Mouse (Mus musculus) heart, embryonic 16.5 days (tissue): ENCODE measurements around the gene Mterf2. TPM values are rescaled to one million over a fixed set of nuclear protein-coding genes. Genes with fewer than 3 reads are reported as not detected.

Experiments used
- ATAC-seq: fragments of 200-750 bp; cut with Nextera tagmentation; replicated peaks from 2 replicates; pipeline ENCODE4 v1.8.0; 2017; ENCODE audit warnings: moderate number of reproducible peaks; ENCODE audit not compliant: insufficient read depth, low FRiP score; ENCODE audit errors: extremely low read depth
- H3K27ac ChIP-seq: fragments of 300-500 bp; sonication (generic); 2 replicates; pipeline ENCODE4 v1.5.1; 2014; ENCODE audit warnings: mild to moderate bottlenecking, low read length, control low read depth, moderate library complexity
- H3K27me3 ChIP-seq: fragments of 300-500 bp; sonication (generic); 2 replicates; pipeline ENCODE4 v1.6.1; 2014; ENCODE audit warnings: low read length, mixed read lengths; ENCODE audit not compliant: control insufficient read depth, insufficient read depth
- H3K36me3 ChIP-seq: fragments of 300-500 bp; sonication (generic); 2 replicates; pipeline ENCODE4 v1.6.1; 2014; ENCODE audit not compliant: control insufficient read depth, insufficient read depth
- H3K4me1 ChIP-seq: fragments of 300-500 bp; sonication (generic); 2 replicates; pipeline ENCODE4 v1.6.1; 2014; ENCODE audit warnings: low read length, mixed read lengths; ENCODE audit not compliant: control insufficient read depth, insufficient read depth
- H3K4me2 ChIP-seq: fragments of 300-500 bp; sonication (generic); 2 replicates; pipeline ENCODE4 v1.6.1; 2014; ENCODE audit warnings: low read depth, mild to moderate bottlenecking, control low read depth, low read length
- H3K4me3 ChIP-seq: fragments of 300-500 bp; sonication (generic); 2 replicates; pipeline ENCODE4 v1.5.1; 2014; ENCODE audit warnings: mild to moderate bottlenecking, control low read depth, low read length
- H3K9ac ChIP-seq: fragments of 300-500 bp; sonication (generic); 2 replicates; pipeline ENCODE4 v1.6.1; 2014; ENCODE audit warnings: low read length, control low read depth
- H3K9me3 ChIP-seq: fragments of 300-500 bp; sonication (generic); replicated peaks from 2 replicates; pipeline ENCODE4 v1.6.1; 2016; ENCODE audit warnings: low read length; ENCODE audit not compliant: control insufficient read depth
- WGBS: fragments of 180-500 bp; shearing (Covaris S2); extraction: QIAGEN DNeasy Blood & Tissue Kit; methylation state at CpG from one replicate; pipeline ENCODE4 v1.1.7; 2014; 5-methylcytosine and 5-hydroxymethylcytosine counted together
- polyA plus RNA-seq: library from polyadenylated mRNA; unstranded; fragments of >200 nt; fragmentation: Nextera tagmentation; extraction: Ambion mirVana; gene quantifications from 2 replicates; pipeline ENCODE4 v1.2.1, GENCODE M21; 2015

The Mterf2 gene
- polyA plus RNA-seq, result 13.6 and 15.0 TPM in 2 replicates

DNA sequence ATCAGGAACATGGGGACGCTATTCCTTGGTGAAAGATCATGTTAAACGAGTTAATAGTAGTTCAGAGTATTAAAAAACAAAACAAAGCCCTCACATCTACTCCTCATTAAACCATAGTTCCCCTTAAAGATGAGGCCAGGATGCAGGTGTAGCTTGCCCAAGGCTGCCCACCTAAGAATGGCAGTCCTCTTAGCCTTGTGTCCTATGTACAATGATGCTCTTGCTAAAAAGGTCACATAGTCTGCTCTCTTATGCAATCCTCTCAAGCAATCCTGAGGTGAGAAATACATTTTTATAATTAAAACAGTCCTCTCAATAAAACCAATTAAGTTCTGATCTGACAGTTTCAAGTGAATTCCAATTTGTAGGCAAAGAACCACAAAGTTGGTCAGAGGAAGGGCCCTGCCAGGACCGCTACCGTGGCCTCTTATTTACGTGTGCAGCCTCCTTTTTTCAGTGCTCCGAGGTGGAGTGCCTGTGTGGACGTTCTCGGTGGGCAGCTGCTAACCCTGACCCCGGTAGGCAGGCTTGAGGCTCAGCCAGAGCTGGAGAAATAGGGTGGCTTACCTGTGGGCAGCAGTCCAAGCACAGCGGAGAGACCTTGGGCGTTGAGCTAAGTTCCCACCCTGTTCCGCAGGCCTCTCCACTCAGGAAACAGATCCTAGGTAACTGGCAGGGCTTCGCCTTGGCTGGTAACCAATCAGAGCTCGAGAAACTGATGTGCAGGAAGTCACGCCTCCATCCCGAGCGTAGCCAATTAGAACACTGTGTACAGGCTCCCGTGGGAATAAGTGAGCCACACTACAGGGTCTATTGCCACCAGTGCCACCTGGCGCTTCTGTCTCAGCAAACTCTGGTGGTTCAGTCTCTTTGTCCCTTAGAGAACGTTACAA lies at the start of gene Mterf2:
TSS of gene Mterf2 (minus strand) at position 633 of the 893 bp plus-strand sequence.
- Histone ChIP-seq H3K4me2 (peak within 1 kb of the TSS; percentile 66), H3K4me1 (peaks cover 9% of the 10 kb centered on the region), H3K36me3 (peaks cover 5% of the 10 kb centered on the region; the same call in 1 of the 2 replicates), H3K4me3 (peak within 1 kb of the TSS; percentile 65), H3K9me3 (no peaks in the 10 kb centered on the region), H3K27ac (0 out of 2 replicates have a peak within 1 kb of the TSS, but pooled peaks have one; percentile 21), H3K9ac (peak within 1 kb of the TSS; percentile 71), H3K27me3 (no peaks in the 10 kb centered on the region)
- peak; percentile 100 for ATAC-seq
- 7% methylated on average over 20 of the region's 20 CpGs for WGBS

DNA sequence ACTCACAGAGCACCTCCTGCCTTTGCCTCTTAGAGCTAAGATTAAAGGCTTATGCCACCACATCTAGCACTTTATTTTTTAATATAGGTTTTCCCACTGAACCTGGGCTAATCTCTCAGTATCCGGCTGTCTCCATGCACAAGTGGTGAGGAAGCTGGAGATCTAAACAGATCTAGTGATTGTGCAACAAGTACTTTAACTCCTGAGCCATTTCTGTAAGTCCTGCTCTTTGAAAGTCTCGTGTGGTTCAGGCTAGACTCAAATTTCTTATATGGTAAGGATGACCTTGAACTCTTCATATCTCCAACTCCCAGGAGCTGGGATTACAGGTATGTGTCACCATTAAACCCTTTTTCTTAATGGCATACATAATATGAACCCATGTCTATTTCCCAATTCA lies 48.8 kb upstream of the Mterf2 start:
- no peak for ATAC-seq
- Histone ChIP-seq H3K9ac (no peak overlapping the region), H3K4me1 (no peaks in the 10 kb centered on the region), H3K36me3 (no peaks in the 10 kb centered on the region), H3K27me3 (no peaks in the 10 kb centered on the region), H3K4me3 (no peak overlapping the region), H3K9me3 (no peaks in the 10 kb centered on the region), H3K4me2 (no peak overlapping the region), H3K27ac (no peak overlapping the region)
- 57% methylated on average over 2 of the region's 2 CpGs for WGBS

DNA sequence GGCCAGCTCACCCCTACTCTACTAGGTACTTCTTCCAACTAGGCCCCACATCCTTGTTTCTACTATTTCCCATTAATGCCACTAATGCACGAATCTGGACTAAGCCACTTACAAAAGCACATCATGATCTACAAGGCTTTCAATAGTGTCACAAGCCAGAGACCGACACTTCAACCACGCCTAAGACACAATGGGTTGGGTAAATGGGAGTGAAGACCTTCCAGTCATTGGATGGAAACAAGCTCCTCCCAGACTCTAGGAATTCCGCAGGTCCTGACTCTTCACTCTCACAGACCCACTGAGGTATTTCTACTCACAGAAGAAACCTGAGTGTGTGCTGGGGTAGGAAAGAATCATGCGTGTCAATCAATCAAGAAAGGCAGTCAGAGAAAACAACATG lies 37.5 kb upstream of the Mterf2 start:
- Histone ChIP-seq H3K4me3 (no peak overlapping the region), H3K27me3 (no peaks in the 10 kb centered on the region), H3K4me1 (peaks cover 7% of the 10 kb centered on the region; the same call in 1 of the 2 replicates), H3K9ac (no peak overlapping the region), H3K9me3 (no peaks in the 10 kb centered on the region), H3K27ac (no peak overlapping the region), H3K36me3 (no peaks in the 10 kb centered on the region), H3K4me2 (no peak overlapping the region)
- 82% methylated on average over 5 of the region's 5 CpGs for WGBS
- no peak for ATAC-seq

DNA sequence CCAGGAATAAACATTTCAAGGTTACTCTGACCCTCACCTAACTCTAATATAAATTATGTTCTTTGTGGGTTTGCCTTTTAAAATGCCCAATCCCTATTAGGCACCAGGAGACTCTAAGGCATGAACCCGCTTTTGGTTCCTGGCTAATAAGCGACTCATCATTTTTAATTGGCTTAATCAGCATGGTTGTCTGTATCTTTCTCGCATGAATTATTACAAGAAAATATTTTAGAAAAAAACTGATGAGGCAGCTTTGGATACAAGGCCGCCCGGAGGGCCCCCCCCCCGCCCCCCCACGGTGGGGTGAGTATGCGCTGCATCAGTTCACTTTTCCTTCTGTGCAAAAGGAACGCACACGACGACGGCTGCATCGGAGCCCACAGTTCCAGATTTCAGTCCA lies 37.0 kb upstream of the Mterf2 start:
- no peak overlapping the region for H3K27ac ChIP-seq
- no peak overlapping the region for H3K4me3 ChIP-seq
- WGBS, result 92% methylated on average over 13 of the region's 13 CpGs
- H3K4me1 ChIP-seq, result peaks cover 7% of the 10 kb centered on the region; the same call in 1 of the 2 replicates
- H3K36me3 ChIP-seq, result no peaks in the 10 kb centered on the region
- no peak for ATAC-seq
- no peak overlapping the region for H3K4me2 ChIP-seq
- no peak overlapping the region for H3K9ac ChIP-seq
- no peaks in the 10 kb centered on the region for H3K27me3 ChIP-seq
- H3K9me3 ChIP-seq, result no peaks in the 10 kb centered on the region

DNA sequence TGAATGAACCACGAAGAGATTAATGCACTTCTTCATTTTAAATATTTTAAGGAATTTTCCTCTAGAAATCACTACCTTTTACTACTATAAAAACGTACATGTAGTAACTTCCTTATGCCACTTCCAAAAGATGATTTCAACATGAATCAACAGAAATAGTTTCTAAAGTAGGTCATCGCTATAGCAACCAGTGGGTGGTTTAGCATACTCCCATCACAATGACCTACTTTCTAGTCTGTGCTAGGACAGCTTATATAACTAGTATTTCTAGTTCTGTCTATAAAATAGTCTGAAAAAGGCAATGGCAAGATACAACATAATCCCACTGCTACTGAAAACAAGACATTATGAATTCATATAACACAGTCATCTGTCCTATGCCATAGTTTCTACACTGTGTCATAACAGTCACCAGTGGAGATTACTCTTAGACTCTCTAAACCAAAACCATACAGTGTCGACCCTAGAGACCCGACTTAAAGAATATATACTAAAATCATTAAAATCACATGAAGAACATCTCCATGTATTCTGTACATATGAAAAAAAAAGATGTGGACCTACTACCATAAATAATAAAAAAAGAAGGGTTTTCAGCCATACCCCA lies 34.0 kb upstream of the Mterf2 start:
- Histone ChIP-seq H3K4me1 (peaks cover 7% of the 10 kb centered on the region; the same call in 1 of the 2 replicates), H3K9ac (no peak overlapping the region), H3K27ac (no peak overlapping the region), H3K9me3 (no peaks in the 10 kb centered on the region), H3K4me3 (no peak overlapping the region), H3K36me3 (no peaks in the 10 kb centered on the region), H3K27me3 (no peaks in the 10 kb centered on the region), H3K4me2 (no peak overlapping the region)
- WGBS, result 71% methylated on average over 5 of the region's 5 CpGs
- ATAC-seq, result 0 out of 2 replicates have a peak, but pooled peaks have one; percentile 32

DNA sequence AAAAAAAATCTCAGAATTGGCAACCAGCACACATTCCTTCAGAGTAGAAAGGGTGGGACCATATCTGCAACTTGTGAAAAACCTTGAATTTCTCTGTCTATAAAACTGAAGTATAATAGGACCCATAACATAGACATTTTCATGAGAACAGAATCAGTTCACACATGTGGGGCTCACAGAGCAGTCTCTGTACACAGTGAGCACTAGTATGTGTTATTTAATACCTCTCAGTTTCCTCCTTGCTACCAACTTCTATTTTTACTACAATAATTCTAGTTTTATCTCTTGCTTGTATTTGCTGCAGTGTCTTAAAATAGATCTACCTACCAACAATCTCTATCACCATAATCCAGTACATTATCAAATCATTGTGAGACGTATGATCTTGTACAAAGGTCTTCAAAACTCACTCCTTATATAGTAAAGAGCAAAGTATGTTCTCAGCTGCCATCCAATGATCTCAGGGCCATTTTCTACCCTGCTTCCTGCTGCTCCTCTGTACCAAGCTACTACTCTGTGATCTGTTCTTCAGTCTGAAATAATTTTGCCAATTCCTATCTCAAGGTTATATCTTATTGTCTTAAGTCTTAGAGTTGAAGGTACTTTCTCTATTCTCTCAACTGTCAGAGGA lies 32.3 kb upstream of the Mterf2 start:
- Histone ChIP-seq H3K9ac (no peak overlapping the region), H3K4me1 (peaks cover 7% of the 10 kb centered on the region; the same call in 1 of the 2 replicates), H3K4me2 (no peak overlapping the region), H3K4me3 (no peak overlapping the region), H3K9me3 (no peaks in the 10 kb centered on the region), H3K27me3 (no peaks in the 10 kb centered on the region), H3K27ac (no peak overlapping the region), H3K36me3 (no peaks in the 10 kb centered on the region)
- WGBS, result 21% methylated on average over 1 of the region's 1 CpGs
- ATAC-seq, result 0 out of 2 replicates have a peak, but pooled peaks have one; percentile 14

DNA sequence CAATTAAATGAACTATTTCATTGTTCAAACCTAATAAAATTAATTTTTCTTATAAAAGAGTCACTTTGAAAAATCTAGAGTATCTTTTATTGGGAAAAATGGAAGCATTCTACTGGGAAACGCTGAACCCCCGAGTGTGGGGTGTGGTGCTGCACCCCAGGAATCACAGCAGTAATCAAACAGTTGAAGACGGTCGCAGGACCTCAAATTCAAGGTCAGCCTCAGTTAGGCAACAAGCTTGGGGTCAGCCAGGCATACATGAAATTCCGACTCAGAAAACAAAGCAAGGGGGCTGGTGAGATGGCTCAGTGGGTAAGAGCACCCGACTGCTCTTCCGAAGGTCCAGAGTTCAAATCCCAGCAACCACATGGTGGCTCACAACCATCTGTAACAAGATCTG lies 29.6 kb upstream of the Mterf2 start:
- no peak for ATAC-seq
- Histone ChIP-seq H3K9me3 (no peaks in the 10 kb centered on the region), H3K36me3 (no peaks in the 10 kb centered on the region), H3K4me1 (peaks cover 7% of the 10 kb centered on the region; the same call in 1 of the 2 replicates), H3K27ac (no peak overlapping the region), H3K27me3 (no peaks in the 10 kb centered on the region), H3K4me3 (no peak overlapping the region), H3K4me2 (no peak overlapping the region), H3K9ac (no peak overlapping the region)
- 86% methylated on average over 7 of the region's 7 CpGs for WGBS

DNA sequence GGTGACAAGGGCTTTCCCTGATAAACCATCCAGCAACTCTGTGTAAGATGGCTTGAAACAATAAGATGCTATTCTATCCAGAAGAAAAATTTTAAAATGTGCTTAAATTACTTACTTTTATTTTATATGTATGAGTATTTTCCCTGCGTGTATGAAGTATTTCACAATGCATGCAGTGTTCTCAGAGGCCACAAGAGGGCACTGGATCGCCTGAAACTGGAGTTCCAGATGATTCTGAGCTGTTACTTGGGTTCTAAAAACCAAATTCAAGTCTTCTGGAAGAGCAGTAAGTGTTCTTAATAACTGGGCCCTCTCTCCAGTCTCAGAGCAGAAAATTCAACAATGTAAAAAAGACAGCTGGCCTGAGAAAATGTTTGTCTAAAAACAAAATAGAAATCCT lies 26.4 kb upstream of the Mterf2 start:
- H3K4me3 ChIP-seq, result no peak overlapping the region

More for the DNA sequence above, 26.4 kb upstream of the Mterf2 start:
- no peak overlapping the region for H3K4me2 ChIP-seq
- H3K9ac ChIP-seq, result no peak overlapping the region
- no peaks in the 10 kb centered on the region for H3K9me3 ChIP-seq
- H3K4me1 ChIP-seq, result no peaks in the 10 kb centered on the region
- no peaks in the 10 kb centered on the region for H3K36me3 ChIP-seq
- H3K27me3 ChIP-seq, result no peaks in the 10 kb centered on the region
- ATAC-seq, result no peak
- 12% methylated on average over 2 of the region's 2 CpGs for WGBS
- H3K27ac ChIP-seq, result no peak overlapping the region
